Mouse (Mus musculus) spleen, adult 18-20 months (tissue): ENCODE data around the gene Snx1.

Experiments used
- DNase-seq, 2 experiments: peaks; one replicate each; pipeline ENCODE4 v3.0.0; 2022; ENCODE audit warnings: mixed read lengths in 2 of 2

Snx1 gene

GRCm38 (mm10) chr9:66126456-66127192 lies at the start of gene Snx1, which contains the start of gene Ciao2a:
TSS of gene Snx1 (minus strand) at chr9:66126587.
TSS of gene Ciao2a (plus strand) at chr9:66126611.
- DNase-seq: peak; percentile 87 to 89

- no peak for DNase-seq
These were observed 48.6 kb upstream of the Snx1 start for GRCm38 (mm10) chr9:66174985-66175384.

GRCm38 (mm10) chr9:66173316-66173855 lies 47.0 kb upstream of the Snx1 start:
- no peak for DNase-seq

- DNase-seq: no peak
These were observed 45.0 kb upstream of the Snx1 start for GRCm38 (mm10) chr9:66171275-66171921.

GRCm38 (mm10) chr9:66170506-66170905 lies 44.1 kb upstream of the Snx1 start:
- no peak for DNase-seq

GRCm38 (mm10) chr9:66168233-66168632 lies 41.8 kb upstream of the Snx1 start:
- DNase-seq: no peak

- DNase-seq: no peak
These were observed 40.8 kb upstream of the Snx1 start for GRCm38 (mm10) chr9:66167222-66167621.

GRCm38 (mm10) chr9:66162995-66163394 lies 36.6 kb upstream of the Snx1 start:
- no peak for DNase-seq

- no peak for DNase-seq
These were observed 33.8 kb upstream of the Snx1 start for GRCm38 (mm10) chr9:66160155-66160554.

- DNase-seq: no peak
These were observed 32.6 kb upstream of the Snx1 start for GRCm38 (mm10) chr9:66158885-66159430.

GRCm38 (mm10) chr9:66157958-66158830 lies 31.8 kb upstream of the Snx1 start, which contains the start of gene Dapk2:
TSS of gene Dapk2 (plus strand) at chr9:66158223.
- peak; percentile 67 to 83 for DNase-seq

GRCm38 (mm10) chr9:66155534-66155933 lies 29.1 kb upstream of the Snx1 start:
- DNase-seq: no peak

GRCm38 (mm10) chr9:66154013-66154412 lies 27.6 kb upstream of the Snx1 start:
- DNase-seq: no peak

- DNase-seq: no peak
These were observed 27.2 kb upstream of the Snx1 start for GRCm38 (mm10) chr9:66153594-66153993.

- no peak for DNase-seq
These were observed 25.6 kb upstream of the Snx1 start for GRCm38 (mm10) chr9:66152011-66152410.

- no peak for DNase-seq
These were observed 19.8 kb upstream of the Snx1 start for GRCm38 (mm10) chr9:66146141-66146540.

GRCm38 (mm10) chr9:66144248-66144647 lies 17.9 kb upstream of the Snx1 start:
- peak; percentile 27 to 65 for DNase-seq

GRCm38 (mm10) chr9:66142265-66142664 lies 15.9 kb upstream of the Snx1 start:
- DNase-seq: no peak

- DNase-seq: no peak
These were observed 11.8 kb upstream of the Snx1 start for GRCm38 (mm10) chr9:66138193-66138592.

GRCm38 (mm10) chr9:66135967-66136366 lies 9.6 kb upstream of the Snx1 start:
- peak in 1 of 2 experiments; percentile 18 for DNase-seq

- DNase-seq: no peak
These were observed 5.1 kb upstream of the Snx1 start for GRCm38 (mm10) chr9:66131466-66131865.

- no peak for DNase-seq
These were observed 1.5 kb upstream of the Snx1 start for GRCm38 (mm10) chr9:66127884-66128283.

GRCm38 (mm10) chr9:66127193-66127546 lies 783 bp upstream of the Snx1 start:
- no peak for DNase-seq
